Mouse (Mus musculus): ENCODE results near the gene Syt15. TPM values are rescaled to one million over a fixed set of nuclear protein-coding genes. Genes with fewer than 3 reads are reported as not detected.

Gene Syt15
- polyA plus RNA-seq (2017; shearing (Covaris generic)): under 1 TPM; 0.07 to 0.81 TPM

GRCm38 (mm10) chr14:34219295-34219694 lies at the start of gene Syt15:
TSS of gene Syt15 (plus strand) at chr14:34219595.

GRCm38 (mm10) chr14:34201231-34202035 lies 18.0 kb upstream of the Syt15 start, which contains the start of gene Gprin2:
TSS of gene Gprin2 (minus strand) at chr14:34201653.

Other genes starting within 250 kb of the Syt15 start
- gene Zfp488, start 240.8 kb upstream of the Syt15 start, polyA plus RNA-seq (2017; shearing (Covaris generic)): not detected
- gene Gm30083, start 204.4 kb upstream of the Syt15 start, polyA plus RNA-seq (2017; shearing (Covaris generic)): under 1 TPM in 1 of 2 experiments, not detected in 1; 0.23 TPM
- gene Gm5460, start 202.8 kb upstream of the Syt15 start, polyA plus RNA-seq (2017; shearing (Covaris generic)): under 1 TPM in 1 of 2 experiments, not detected in 1; 0.17 TPM
- not detected for gene Antxrl, start 166.9 kb upstream of the Syt15 start, polyA plus RNA-seq (2017; shearing (Covaris generic))
- under 1 TPM in 1 of 2 experiments, not detected in 1; 0.09 TPM for gene Anxa8, start 133.6 kb upstream of the Syt15 start, polyA plus RNA-seq (2017; shearing (Covaris generic))
- not detected for gene A630023A22Rik, start 116.8 kb upstream of the Syt15 start, polyA plus RNA-seq (2017; shearing (Covaris generic))
- not detected for gene Npy4r, start 67.1 kb upstream of the Syt15 start, polyA plus RNA-seq (2017; shearing (Covaris generic))
- gene Gprin2, start 17.9 kb upstream of the Syt15 start, polyA plus RNA-seq (2017; shearing (Covaris generic)): under 1 TPM in 1 of 2 experiments, not detected in 1; 0.16 TPM
- gene Shld2, start 90.9 kb downstream of the Syt15 start, polyA plus RNA-seq (2017; shearing (Covaris generic)): 10 to 100 TPM; 21.6 to 26.9 TPM
- gene Glud1, start 91.1 kb downstream of the Syt15 start, polyA plus RNA-seq (2017; shearing (Covaris generic)): 100 to 1,000 TPM; 129 to 149 TPM
- gene Fam25c, start 135.8 kb downstream of the Syt15 start, polyA plus RNA-seq (2017; shearing (Covaris generic)): not detected
- gene Sncg, start 155.2 kb downstream of the Syt15 start, polyA plus RNA-seq (2017; shearing (Covaris generic)): under 1 TPM in 1 of 2 experiments, not detected in 1; 0.51 TPM
- under 1 TPM in 1 of 2 experiments, not detected in 1; 0.06 TPM for gene Mmrn2, start 155.9 kb downstream of the Syt15 start, polyA plus RNA-seq (2017; shearing (Covaris generic))